Mouse (Mus musculus) yolk sac, embryonic 10.5 days (tissue): ENCODE data around the gene Flnc.
A peak's percentile ranks its signal among the peaks of the same experiment; 100 is the strongest.
"Not testable (repeated sequence)": the region's sequence is repeated elsewhere in the genome, so short reads cannot be mapped to it uniquely, and the experiment has no call there.

Source experiments
- DNase-seq: peaks from one replicate; pipeline ENCODE4 v3.0.0-alpha.2; 2017; ENCODE audit warnings: low spot score

The Flnc gene

DNA sequence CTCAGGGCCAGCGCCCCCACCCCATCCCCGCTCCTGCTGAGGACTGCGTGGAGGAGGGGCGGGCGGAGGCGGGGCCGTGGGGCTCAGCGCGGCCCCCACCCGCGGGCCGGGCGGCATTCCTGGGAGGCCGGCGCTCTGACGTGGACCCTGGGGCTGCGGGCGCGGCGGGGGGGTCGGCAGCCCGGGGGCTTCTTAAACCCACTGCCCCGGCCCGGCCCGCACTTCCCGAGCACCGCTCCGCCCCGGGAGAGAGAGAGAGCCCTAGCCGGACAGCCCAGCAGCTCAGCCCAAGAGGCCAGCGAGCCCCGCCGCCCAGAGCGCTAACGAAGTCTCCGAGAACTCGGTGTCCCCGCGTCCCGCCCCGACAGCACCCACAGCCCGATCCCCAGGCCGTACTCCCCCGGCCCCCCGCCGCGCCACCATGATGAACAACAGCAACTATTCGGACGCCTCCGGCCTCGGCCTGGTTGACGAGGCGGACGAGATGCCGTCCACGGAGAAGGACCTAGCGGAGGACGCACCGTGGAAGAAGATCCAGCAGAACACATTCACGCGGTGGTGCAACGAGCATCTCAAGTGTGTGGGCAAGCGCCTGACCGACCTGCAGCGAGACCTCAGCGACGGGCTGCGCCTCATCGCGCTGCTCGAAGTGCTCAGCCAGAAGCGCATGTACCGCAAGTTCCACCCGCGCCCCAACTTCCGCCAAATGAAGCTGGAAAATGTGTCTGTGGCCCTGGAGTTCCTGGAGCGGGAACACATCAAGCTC is at the start of gene Flnc:
Gene Flnc (plus strand): TSS at position 219 of the 766 bp plus-strand sequence.
- DNase-seq = peak; percentile 42

- peak; percentile 63 for DNase-seq
Observed at GRCm38 (mm10) chr6:29388052-29388518, 45.0 kb upstream of the Flnc start, which contains the start of gene Opn1sw. Opn1sw (minus strand) TSS chr6:29388468.

DNA sequence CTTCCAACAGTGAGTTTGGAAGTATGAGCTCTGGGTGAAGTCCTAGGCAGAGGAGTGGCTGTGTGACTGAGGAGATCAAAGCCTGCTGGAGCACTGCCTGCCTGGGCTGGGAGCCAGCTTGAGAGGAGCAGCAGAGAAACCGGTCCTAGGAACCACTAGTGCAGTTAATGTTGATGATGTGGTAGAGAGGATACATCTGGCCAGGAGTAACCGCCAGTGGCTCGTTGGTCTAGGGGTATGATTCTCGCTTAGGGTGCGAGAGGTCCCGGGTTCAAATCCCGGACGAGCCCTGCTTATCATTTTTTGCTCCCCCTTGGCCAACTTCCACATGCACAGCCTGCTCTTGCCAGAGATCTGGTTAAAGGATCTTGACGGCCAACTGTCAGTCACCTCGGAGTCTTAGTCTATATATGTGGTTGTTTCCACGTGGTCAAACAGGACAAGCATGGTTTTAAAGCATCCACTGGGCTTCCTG is 44.4 kb upstream of the Flnc start:
- DNase-seq = peak; percentile 62

GRCm38 (mm10) chr6:29389425-29389824 is 43.6 kb upstream of the Flnc start:
- no peak for DNase-seq

DNA sequence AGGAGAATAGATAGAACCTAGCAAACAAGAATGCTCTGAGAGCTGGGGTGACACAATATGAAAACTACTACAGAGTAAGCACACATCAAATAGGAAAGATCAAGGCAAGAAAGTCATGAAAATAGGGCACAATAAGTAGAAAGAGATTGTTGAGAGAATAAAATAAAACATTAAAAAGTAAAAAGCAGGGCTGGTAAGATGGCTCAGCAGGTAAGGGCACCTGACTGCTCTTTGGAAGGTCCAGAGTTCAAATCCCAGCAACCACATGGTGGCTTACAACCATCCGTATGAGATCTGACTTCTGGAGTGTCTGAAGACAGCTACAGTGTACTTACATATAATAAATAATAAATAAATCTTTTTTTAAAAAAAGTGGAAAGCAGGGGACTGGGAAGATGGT is 42.6 kb upstream of the Flnc start:
- not testable (repeated sequence) for DNase-seq

GRCm38 (mm10) chr6:29391241-29391640 is 41.8 kb upstream of the Flnc start:
- DNase-seq = not testable (repeated sequence)

DNA sequence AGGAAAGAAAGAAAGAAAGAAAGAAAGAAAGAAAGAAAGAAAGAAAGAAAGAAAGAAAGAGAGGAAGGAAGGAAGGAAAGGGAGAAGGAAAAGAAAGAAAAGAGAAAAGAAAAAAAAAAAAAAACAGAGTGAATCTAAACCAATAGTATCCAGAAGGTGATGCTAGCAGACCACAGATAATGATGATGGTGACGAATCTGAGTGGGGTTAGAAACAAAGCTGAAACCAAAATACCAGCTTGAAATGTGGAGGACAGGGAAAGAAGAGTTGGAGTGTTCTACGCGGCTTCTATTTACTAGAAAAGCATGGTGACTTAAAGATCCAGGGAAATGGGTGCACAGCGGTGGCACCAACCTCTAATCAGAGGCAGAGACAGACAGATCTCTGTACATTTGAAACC is 41.3 kb upstream of the Flnc start:
- no peak for DNase-seq

GRCm38 (mm10) chr6:29394286-29394685 is 38.8 kb upstream of the Flnc start:
- DNase-seq = no peak

GRCm38 (mm10) chr6:29395910-29396713 is 36.9 kb upstream of the Flnc start, which contains the start of gene Ccdc136:
Ccdc136 (plus strand) TSS chr6:29396309.
- DNase-seq = peak; percentile 75

GRCm38 (mm10) chr6:29396714-29397540 is 36.1 kb upstream of the Flnc start:
- DNase-seq = no peak

DNA sequence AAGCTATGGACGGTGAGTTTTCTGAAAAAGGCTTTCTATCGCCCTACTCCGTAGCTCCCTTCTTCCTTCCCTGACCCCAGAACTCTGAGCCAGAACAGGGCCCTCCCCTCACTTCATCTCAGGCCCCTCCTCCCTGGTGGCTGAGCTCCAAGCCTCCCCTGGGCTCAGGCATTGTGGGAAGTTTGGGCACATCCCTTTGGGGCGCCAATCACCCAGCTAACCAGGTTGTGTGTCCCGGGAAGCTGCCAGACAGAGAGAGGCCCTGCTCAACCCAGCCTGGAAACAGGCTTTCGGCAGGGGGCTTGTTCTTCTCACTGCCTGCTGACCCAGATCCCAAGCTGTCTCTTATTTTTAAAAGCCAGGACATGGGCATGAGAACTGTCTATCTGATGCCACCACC is 35.5 kb upstream of the Flnc start:
- DNase-seq = no peak

DNA sequence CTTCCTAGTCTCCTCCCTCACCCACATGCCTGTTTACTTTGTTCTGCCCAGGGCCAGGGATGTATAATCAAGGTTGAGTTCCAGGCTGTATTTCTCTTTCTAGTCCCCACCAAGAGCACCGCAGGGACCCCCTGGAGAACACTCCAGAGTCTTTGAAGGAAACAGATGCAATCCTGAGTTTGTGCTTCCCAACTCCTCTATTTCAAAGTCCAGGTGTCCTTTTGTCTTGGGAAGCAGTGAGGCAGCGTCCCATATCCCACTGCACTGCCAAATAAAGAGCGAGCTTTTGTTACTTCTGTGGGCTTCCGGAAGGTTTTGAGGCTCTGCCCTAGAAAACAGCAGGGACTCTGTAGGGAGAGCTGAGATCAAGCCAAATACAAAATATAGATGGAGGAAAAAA is 33.2 kb upstream of the Flnc start:
- no peak for DNase-seq

DNA sequence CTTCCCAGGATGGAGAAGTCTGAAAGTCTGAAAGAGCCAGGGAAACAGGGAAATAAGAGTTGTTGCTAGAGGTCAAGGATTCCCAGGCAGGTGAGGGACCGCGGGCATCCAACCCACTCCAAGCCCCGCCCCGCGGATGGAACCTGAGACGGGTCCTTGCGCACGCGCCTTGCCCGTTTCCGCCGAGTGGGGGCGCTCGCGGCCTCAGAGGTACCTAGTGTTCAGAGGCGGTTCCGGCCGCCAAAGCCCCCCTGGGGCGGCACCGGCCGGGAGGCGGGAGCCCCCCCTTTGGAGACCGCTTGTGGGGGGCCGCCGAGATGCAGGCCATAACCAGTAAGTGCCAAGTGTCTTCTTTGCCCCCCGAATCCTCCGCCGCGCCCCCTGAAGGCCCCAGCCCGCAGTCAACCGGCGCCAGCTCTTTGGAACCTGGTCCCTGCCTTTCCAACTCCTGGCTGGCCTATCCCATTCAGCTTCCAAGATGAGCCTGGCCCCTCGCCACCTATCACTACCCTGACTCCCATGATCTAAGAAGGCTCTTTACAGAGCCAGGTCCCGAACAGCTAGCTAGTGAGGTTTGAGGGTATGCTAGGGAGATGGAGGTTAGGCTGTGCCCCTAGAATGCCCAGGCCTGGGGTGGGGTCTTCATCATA is 30.2 kb upstream of the Flnc start:
- DNase-seq = no peak

GRCm38 (mm10) chr6:29406412-29406811 is 26.6 kb upstream of the Flnc start:
- no peak for DNase-seq

GRCm38 (mm10) chr6:29415446-29415845 is 17.6 kb upstream of the Flnc start:
- DNase-seq = no peak

DNA sequence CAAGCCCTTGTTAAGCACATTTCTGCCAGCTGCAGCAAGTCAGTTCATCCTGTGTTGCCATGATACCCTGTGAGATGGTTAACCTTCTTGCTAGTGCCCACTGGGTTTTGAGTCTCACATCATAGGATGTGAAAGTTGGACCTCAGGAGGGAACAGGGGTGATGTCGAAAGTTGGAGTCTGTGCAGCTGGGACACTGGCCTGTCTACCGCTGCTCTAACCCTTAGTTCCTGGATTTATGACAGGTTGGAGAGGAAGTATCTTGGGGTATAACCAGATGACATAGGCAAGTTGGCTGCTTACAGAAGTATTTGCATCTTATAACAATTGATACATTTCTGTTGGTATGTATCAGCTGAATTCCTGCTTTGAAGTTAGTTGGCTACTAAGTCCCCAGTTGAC is 12.5 kb upstream of the Flnc start:
- no peak for DNase-seq

GRCm38 (mm10) chr6:29425118-29425517 is 7.9 kb upstream of the Flnc start:
- DNase-seq = no peak

DNA sequence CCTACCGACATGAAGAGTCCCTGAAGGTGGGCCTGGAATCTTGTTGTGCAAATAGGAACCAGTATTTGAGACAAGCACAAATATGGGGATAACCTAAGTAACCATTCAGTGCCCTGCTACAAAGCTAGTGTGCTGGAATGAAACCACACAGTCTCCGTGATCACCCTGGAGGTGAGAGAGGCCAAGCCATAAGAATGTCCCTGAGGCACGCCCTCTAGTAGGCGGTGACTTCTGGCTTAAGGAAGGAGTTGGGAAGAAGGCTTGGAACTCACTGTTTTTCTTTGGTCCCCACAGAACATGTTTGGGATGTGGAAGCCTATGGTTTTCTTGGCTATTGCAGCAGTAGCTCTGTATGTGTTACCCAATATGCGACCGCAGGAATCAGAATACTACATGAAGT is 6.7 kb upstream of the Flnc start:
- DNase-seq = no peak

GRCm38 (mm10) chr6:29428171-29428570 is 4.9 kb upstream of the Flnc start:
- DNase-seq = no peak

DNA sequence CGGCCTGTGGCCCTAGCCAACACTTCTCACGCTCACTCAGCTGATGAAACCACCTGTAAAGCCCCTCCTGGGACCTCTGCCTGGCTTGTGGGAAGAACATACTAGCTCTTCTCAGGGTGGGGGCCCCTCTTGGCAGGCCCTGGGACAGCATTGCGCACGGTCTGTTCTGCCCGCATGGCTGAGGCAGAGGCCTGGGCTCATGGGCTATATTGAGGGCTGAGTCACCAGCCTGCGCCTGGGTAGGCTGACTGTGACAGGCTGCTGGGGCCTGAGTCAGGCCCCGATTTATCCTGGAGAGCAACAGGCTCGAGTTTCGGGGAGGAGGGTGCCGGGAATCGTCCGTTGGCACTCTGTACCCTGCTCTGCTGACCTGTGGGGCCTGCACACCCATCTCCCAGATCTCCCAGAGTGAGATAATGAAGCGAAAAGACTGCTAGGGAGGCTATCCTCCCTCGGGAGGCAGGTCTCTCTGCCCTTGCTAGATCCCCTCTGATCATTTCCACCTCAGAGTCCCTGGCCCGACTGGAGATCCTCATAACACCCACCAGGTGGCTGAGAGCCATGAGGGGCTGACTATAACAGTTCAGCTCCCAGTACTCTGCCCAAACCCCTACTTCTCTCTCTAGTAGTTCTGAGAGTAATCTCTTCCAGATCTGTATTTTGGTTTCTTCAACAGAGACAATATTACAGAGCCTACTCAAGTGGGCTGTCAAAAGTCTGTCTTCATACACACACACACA is 2.2 kb upstream of the Flnc start:
- DNase-seq = no peak

DNA sequence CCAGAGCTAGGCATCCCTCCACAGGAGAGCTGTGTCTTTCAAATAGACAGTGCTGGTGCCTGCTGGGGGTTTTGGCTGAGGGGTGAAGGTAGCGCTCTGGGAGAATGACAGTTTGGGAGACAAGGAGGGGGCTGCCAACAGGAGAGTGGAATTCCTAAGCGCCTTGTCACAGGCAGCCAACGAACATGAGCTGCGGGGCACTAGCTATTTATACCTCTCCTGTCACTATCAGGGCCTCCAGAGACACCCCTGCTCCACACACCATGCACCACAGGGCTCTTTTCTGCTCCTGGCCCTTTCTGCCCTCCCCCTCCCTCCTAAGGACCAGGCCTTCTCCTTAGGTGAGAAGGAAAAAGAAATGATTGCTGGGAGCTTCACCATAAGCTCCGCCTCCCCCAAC is 1.6 kb upstream of the Flnc start:
- no peak for DNase-seq
